Mouse (Mus musculus) cerebellum, postnatal 10 days (tissue): Measurements from ENCODE around the gene Fam160a1.

Experiments used
- DNase-seq, 2 experiments: peaks; one replicate each; pipeline ENCODE4 v3.0.0; 2021; ENCODE audit warnings: mixed read lengths in 2 of 2

The Fam160a1 gene

GRCm38 (mm10) chr3:85741767-85742166, 75.3 kb downstream of the Fam160a1 start:
- DNase-seq = no peak

- DNase-seq = no peak
Observed at GRCm38 (mm10) chr3:85738591-85738990, 78.5 kb downstream of the Fam160a1 start.

GRCm38 (mm10) chr3:85733939-85734729, 83.0 kb downstream of the Fam160a1 start:
- no peak for DNase-seq

GRCm38 (mm10) chr3:85727171-85727570, 89.9 kb downstream of the Fam160a1 start:
- DNase-seq = no peak

- DNase-seq = no peak
Observed at GRCm38 (mm10) chr3:85725971-85726370, 91.1 kb downstream of the Fam160a1 start.

DNA sequence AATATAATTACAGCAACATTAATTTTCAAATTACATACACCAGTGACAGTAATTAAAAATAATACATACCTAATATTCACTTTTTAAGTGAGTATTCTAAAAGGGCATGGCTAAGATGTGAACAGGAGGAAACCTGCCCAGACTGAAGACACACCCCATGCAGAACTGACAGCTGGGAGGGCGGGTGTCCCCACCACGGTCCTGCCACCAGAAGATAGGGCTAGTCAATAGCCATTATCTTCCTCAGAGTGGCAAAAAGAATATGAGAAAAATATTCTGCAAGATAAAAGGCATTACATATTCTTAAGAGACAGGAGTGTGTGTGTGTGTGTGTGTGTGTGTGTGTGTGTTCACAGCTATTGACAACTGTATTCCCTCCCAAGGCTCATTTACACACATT, 92.0 kb downstream of the Fam160a1 start:
- DNase-seq = peak; percentile 21 to 48

DNA sequence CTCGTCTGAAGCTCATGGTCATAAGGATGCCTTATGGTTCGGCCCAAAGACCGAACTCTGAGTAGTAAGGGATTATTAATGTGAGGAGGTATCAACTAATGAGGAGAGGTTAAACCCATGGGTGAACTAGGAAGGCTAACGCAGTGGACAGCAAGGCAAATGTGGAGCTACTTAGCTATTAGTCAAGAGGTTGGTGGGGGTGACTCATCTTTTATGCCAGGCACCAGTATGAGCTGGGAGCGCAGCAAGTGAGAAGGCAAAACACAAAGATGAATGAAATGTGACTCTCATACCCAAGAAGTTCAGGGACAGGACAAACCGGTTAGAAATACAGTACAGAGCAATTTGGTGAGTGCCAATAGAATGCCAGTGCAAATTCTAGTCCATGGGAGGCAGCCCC, 94.5 kb downstream of the Fam160a1 start:
- no peak for DNase-seq

DNA sequence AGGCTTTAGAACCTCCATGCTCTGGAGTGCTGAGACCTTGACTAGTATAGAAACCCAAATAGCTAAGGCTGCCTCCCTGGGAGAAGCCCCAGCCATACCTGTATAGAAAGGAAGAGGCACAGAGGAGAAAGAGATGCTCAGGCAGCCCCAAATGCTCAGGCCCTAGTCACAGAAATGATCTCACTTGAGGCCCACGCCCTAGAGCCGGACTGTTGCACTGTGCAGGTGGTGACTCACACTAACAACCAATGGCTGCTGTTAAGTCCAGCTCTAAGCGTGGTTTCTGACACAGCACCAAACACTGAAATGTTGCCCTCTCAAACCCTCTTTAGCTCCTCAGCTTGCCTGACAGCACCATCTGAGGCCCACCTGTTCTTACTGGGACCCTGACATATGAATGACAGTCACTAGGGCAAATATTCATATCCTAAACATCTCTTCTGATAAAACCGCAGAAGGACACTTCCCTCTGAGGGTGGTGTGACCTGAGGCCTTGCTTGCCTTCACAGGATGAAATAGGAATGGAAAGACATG, 101.3 kb downstream of the Fam160a1 start:
- DNase-seq = no peak

- no peak for DNase-seq
Observed at GRCm38 (mm10) chr3:85713936-85714709, 103.0 kb downstream of the Fam160a1 start.

DNA sequence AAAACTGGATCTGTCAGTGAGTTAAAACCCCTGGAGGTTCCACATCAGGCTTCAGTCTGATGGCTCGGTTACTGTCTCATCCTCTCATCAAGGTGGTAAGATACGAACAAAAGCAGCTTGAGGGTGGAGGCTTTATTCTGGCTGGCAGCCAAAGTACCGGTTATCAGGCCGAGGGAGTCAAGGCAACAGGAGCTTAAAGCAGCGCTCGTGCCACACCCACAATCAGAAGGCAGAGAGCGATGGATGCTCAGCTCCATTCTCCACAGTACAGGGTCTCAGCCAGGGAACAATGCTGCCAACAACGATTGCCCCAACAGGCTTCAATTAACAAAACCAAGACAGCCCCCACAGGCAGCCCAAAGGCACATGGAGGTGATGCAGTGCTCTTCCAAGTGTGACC, 106.4 kb downstream of the Fam160a1 start:
- peak; percentile 25 to 26 for DNase-seq

GRCm38 (mm10) chr3:85707421-85707820, 109.7 kb downstream of the Fam160a1 start:
- DNase-seq = peak; percentile 70 to 73

GRCm38 (mm10) chr3:85703141-85703882, 113.8 kb downstream of the Fam160a1 start:
- peak; percentile 48 to 56 for DNase-seq

DNA sequence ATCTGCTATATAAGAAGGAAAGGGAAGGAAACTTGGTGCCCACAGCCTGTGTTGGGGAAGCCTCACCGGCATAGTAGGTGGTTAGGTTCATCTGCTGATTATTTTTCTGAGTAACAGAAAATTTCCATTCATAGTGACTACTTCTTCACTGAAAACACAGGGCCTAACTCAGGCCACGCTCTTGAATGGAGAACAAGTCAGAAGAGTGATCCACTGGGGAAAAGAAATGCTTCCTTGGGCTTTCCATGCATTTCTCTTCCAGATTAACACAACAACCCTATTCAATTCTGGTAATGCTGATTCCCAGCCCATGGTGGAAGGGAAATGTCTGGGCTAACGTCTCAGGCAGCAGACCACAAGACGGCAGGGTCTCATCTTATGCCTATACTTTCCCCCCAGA, 118.6 kb downstream of the Fam160a1 start:
- DNase-seq = no peak

DNA sequence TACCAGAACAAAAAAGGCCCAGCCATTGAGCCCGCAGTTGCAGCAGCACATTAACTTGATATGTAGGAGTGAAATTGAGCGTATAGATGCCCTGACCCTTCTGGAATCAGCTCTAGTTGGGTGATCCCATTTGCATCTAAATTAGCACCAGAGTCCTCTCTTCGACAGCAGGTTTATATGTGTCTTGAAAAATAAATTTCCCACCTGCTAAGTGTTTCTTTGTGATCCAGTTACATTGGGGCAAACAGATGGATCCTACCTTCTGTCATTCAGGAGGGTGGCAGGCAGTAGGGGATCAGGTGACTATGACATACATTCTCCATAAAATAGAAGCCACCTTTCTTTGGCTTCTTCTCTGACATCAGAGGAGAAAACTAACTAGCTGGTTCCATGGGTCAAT, 122.0 kb downstream of the Fam160a1 start:
- DNase-seq = no peak

DNA sequence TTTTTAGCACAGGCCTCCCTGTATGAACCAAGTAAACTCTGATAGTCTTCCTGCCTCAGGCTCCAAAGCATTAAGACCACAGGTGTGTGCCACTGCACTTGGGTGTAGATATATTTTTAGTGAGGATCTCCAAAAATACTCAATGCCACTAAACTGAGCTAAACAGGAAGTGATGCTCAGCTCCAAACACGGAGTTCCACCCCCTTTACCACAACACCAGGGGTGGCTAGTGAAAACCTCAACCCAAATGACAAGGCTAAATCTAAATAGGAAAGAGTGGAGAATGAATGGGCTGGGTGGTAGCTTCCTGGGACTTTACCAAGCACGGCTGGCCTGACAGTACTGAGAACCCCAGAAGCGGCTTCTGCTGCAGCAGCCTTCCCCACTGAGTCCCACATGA, 124.1 kb downstream of the Fam160a1 start:
- DNase-seq = no peak

- no peak for DNase-seq
Observed at GRCm38 (mm10) chr3:85691134-85691533, 126.0 kb downstream of the Fam160a1 start.

- DNase-seq = no peak
Observed at GRCm38 (mm10) chr3:85688341-85688740, 128.8 kb downstream of the Fam160a1 start.

DNA sequence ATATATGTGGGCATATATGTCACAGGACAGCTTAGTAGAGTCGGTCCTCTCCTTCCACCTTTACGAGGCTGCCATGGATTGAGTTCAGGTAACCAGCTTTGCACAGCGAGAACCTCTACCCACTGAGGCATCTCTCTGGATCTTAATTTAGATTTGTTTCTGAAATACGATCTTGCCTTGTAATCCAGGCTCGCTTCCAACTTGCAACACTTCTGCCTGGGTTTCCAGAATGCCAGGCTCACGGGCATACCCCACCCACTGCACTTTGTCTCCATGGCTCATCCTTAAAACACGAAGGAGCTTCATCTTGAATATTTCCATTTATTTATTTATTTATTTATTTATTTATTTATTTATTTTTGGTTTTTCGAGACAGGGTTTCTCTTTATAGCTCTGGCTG, 131.8 kb downstream of the Fam160a1 start:
- DNase-seq = no peak

DNA sequence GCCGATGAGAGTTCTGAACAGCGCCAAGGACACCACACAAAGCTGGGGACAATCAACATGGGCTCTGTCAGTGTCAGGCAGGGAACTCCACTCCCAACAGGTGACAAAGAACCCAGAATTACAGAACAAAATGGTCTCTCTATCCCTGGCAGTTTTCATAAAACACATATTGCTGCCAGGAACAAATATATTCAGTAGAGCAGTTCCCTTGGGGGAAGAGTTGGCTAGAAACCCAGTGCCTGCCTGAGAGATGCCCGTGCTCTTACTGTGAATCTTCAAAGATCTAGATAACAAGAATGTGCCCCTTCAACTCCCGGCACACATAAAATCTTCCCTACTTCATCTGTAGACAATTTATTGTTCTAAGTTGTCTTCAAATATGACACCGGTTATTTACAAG, 133.5 kb downstream of the Fam160a1 start:
- no peak for DNase-seq

- DNase-seq = no peak
Observed at GRCm38 (mm10) chr3:85681136-85681535, 136.0 kb downstream of the Fam160a1 start.

DNA sequence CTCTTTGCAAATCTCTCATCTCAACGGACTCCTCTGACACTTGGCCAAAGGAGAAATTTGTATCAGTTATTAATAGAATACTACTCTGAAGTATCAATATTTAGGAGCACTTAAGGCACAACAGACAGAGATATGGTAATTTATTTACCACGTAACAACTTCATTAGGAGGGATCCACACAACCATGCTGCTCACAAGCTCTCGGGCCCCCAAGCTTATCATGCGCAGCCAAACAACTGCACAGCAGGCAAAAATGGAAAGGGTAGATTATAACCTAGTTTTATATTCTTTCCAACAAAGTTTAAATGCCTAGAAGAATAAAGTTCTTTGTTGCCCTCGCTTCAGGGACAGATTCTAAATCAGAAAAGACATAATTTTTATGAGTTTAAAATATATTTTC, 137.1 kb downstream of the Fam160a1 start:
- no peak for DNase-seq

DNA sequence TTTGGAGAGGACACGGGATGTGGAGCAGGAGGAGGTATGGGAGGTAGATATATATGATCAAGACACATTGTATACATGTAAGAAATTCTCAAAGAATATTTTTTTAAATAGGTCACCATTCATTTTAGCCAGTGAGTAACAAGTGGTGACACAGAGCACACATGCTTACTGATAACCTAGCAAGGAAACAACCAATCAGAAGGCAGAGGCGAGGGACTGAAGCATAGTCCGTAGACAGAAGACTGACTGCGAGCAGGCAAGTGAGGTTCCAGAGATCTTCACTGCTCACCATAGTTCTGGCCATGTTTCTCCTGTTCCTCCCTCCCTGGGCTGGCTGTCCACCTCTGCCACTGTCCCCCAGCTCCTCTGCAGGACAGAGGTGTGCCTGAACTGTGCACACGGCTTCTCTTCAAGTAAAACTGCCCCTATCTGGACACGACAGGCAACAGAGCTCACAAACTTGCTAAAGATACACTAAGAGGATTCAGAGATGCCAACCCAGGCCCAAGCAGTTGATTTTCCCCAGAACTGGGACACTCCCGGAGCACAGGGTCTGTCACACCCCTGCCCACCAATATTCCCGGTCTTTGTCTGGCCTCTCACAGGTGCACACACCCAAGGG, 137.7 kb downstream of the Fam160a1 start:
- no peak for DNase-seq

- DNase-seq = no peak
Observed at GRCm38 (mm10) chr3:85677952-85678351, 139.1 kb downstream of the Fam160a1 start.
